Mouse (Mus musculus): ENCODE data around the gene Tldc2.

Gene Tldc2

GRCm38 (mm10) chr2:157078793-157079700, 7.8 kb upstream of the Tldc2 start, which contains the start of gene Soga1:
Soga1 (minus strand) TSS chr2:157079254.
- peak; percentile 90 to 92 for DNase-seq

DNA sequence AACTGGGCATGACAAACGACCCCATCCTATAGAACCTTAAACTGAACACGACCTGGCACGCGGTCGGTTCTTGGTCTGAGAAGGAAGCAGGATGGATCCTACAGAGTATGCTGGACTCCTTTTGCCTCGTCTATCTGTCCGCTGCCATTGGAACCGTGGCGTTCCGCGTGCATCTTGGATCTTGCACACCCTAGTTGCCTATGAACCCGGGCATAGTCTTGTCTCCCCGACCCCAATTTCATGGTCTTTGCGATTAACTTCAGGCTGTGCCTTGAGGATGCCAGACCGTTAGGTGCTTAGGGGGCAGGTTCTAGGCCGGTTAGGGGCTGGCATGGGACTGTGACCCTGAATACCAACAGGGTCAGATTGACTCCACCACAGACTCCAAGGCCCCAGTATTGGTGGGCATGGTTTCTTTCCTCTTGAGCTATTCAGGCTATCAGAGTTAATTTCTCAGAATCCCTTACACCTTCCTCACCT, 7.1 kb upstream of the Tldc2 start:
- DNase-seq: no peak

- no peak for DNase-seq
These were observed 5.5 kb upstream of the Tldc2 start for GRCm38 (mm10) chr2:157081331-157081730.

- no peak for DNase-seq
These were observed 4.9 kb upstream of the Tldc2 start for GRCm38 (mm10) chr2:157081960-157082359.

DNA sequence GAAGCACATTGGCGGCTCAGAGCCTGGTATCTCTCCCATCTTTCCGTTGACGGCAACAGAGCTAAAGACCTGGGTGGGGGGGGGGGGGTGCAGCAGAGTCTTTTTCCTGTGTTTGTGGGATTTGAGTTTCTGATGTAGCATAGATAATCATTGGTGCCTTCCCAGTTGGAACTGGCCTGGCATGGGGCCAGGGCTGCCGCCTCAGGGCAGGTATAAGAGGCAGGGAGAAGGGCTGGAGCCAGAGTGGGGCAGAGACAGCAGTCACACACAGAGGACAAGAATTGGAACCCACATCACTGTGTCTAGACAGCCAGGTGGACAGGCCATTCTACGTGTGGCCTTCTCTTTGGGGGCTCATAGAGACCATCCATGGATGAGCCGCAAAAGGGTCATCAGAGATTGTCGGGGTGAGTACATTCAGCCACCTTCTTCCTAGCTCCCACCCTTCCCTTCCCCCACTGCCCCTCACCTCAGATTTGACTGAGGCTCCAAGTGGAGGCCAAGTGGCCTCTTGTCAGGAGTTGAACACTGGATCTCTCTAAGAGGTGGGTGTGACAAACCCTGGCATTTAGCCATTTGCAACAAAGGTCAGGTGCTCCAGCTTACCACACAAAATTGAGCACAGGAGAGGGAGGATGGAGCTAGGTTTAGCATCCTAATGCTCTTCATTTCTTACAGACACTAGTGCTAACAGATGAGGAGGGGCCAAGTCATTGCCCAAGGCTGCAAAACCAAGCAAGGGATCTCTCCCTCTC, 1.8 kb upstream of the Tldc2 start:
- DNase-seq: peak; percentile 68 to 75

DNA sequence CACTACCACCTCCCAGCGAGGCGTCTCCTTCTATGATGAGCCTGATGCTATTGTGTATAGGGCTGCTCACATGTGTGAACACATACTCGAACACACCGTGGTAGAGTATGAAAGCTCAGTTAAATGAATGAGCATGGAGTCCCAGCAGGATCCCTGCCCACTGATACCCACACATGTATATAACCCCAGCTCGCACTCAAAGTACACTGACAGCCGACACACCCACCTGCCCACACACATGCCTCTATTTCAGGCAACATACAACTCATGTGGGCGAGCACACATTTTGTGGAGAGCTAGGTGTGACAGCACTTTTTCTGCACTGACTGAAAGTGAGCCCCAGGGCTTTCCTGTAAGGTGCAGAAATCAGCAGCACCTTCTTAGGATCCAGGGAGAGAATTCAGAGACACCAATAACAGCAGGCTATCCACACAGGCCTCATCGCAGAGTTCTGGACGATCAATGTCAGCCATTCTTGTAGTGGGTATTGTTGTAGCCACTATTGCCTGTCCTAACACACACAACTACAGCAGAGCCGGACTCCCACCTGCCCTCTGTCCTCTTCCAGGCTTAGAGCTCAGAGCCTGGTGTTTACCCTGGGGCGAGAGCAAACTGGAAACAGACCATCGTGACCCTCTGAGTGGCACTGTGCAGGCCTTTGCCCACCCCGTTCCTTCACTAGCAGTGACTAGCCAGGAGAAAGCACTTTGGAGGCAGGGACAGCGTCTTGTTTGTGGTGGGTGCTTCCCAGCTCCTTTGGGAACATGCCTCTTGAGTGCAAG, 872 bp downstream of the Tldc2 start:
- DNase-seq: no peak

- DNase-seq: no peak
These were observed 5.2 kb downstream of the Tldc2 start for GRCm38 (mm10) chr2:157092024-157092423.

DNA sequence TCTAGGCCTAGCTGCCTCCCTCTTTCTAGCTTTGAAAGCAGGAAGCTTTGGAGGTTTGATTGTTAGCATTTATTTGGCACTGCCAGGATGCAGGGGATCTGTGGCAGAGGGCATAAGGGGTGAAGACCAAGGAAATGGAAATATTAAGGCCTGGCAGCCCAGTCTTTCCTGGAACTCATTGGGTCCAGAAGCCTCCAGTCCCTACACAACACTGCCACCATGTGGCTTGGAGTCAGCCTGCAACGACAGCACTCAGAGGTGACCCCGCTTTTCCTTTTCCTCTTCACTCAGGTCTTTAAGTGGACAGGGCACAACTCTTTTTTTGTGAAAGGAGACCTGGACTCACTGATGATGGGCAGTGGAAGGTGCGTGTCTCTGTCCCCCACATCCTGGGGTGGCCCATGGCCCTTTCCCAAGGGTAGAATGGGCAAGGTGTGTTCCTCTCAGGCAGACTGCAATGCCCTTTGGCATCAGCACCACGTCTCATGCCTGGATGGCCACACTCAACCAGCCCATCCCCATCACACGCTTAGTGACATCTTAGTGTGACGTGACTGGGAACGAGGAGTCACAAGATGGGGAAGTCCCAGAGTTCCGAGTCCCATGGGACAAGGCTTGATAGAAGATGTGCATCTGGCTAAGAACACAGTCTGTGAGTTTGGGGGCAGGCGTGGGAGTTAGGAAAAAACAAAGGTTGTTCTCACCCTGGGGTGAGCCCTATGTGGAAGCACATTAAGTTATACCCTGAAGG, 8.3 kb downstream of the Tldc2 start:
- DNase-seq: peak; percentile 69 to 75

- DNase-seq: peak; percentile 76 to 78
These were observed 12.9 kb downstream of the Tldc2 start for GRCm38 (mm10) chr2:157099532-157100318.

GRCm38 (mm10) chr2:157100319-157100605, 13.4 kb downstream of the Tldc2 start:
- DNase-seq: no peak

GRCm38 (mm10) chr2:157101650-157102049, 14.8 kb downstream of the Tldc2 start:
- no peak for DNase-seq

- no peak for DNase-seq
These were observed 15.4 kb downstream of the Tldc2 start for GRCm38 (mm10) chr2:157102256-157102655.

GRCm38 (mm10) chr2:157104454-157104853, 17.6 kb downstream of the Tldc2 start:
- DNase-seq: no peak

GRCm38 (mm10) chr2:157108236-157108635, 21.4 kb downstream of the Tldc2 start:
- DNase-seq: no peak

- DNase-seq: no peak
These were observed 30.1 kb downstream of the Tldc2 start for GRCm38 (mm10) chr2:157116964-157117363.

GRCm38 (mm10) chr2:157118556-157118955, 31.7 kb downstream of the Tldc2 start:
- DNase-seq: no peak

- no peak for DNase-seq
These were observed 32.2 kb downstream of the Tldc2 start for GRCm38 (mm10) chr2:157119075-157119474.

GRCm38 (mm10) chr2:157121766-157122165, 34.9 kb downstream of the Tldc2 start:
- DNase-seq: no peak

DNA sequence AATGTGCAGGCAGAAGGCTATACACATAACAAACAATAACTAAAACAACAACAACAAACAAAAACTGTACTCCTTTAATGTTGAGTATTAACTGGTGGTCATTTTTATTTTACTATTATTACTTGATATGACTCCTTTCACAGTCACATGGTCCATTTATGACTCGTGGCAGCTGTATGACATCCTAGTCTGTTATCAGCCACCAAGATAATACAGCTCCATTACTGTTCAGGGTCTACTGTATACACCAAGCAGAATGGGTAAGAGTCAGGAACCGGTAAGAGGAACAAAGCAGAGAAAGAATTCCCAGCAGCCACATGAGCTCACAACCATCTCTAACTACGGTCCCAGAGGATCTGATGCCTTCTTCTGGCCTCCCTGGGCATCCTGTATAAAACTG, 38.4 kb downstream of the Tldc2 start:
- no peak for DNase-seq

- DNase-seq: no peak
These were observed 40.5 kb downstream of the Tldc2 start for GRCm38 (mm10) chr2:157127370-157127769.

GRCm38 (mm10) chr2:157128072-157128471, 41.2 kb downstream of the Tldc2 start:
- no peak for DNase-seq

Measured in lung, adult 18-20 months (tissue).